Mouse (Mus musculus) intestine, embryonic 15.5 days (tissue): Measurements from ENCODE around the gene Efcab12. TPM values are rescaled to one million over a fixed set of nuclear protein-coding genes. Genes with fewer than 3 reads are reported as not detected.

ENCODE experiments used
- ATAC-seq: fragments of 200-750 bp; cut with Nextera tagmentation; 2 replicates; pipeline ENCODE4 v1.8.0; 2017; ENCODE audit warnings: moderate TSS enrichment, moderate library complexity
- H3K27ac ChIP-seq: fragments of 300-500 bp; sonication (generic); 2 replicates; pipeline ENCODE4 v1.5.1; 2015; ENCODE audit warnings: mild to moderate bottlenecking, inconsistent platforms
- H3K27me3 ChIP-seq: fragments of 300-500 bp; sonication (generic); replicated peaks from 2 replicates; pipeline ENCODE4 v1.6.1; 2015; ENCODE audit warnings: inconsistent platforms
- H3K36me3 ChIP-seq: fragments of 300-500 bp; sonication (generic); 2 replicates; pipeline ENCODE4 v1.6.1; 2015; ENCODE audit warnings: inconsistent platforms
- H3K4me1 ChIP-seq: fragments of 300-500 bp; sonication (generic); replicated peaks from 2 replicates; pipeline ENCODE4 v1.6.1; 2015; ENCODE audit warnings: inconsistent platforms
- H3K4me2 ChIP-seq: fragments of 300-500 bp; sonication (generic); replicated peaks from 2 replicates; pipeline ENCODE4 v1.6.1; 2015; ENCODE audit warnings: mild to moderate bottlenecking, inconsistent platforms
- H3K4me3 ChIP-seq: fragments of 300-500 bp; sonication (generic); replicated peaks from 2 replicates; pipeline ENCODE4 v1.5.1; 2015; ENCODE audit warnings: inconsistent platforms
- H3K9ac ChIP-seq: fragments of 300-500 bp; sonication (generic); 2 replicates; pipeline ENCODE4 v1.6.1; 2015; ENCODE audit warnings: inconsistent platforms
- H3K9me3 ChIP-seq: fragments of 300-500 bp; sonication (generic); 2 replicates; pipeline ENCODE4 v1.6.1; 2016; ENCODE audit warnings: inconsistent platforms
- WGBS: fragments of 180-500 bp; shearing (Covaris S2); methylation state at CpG from one replicate; pipeline ENCODE4 v1.1.7; 2015; 5-methylcytosine and 5-hydroxymethylcytosine counted together
- polyA plus RNA-seq: library from polyadenylated mRNA; unstranded; fragments of >200 nt; fragmentation: Nextera tagmentation; extraction: Ambion mirVana; gene quantifications from 2 replicates; pipeline ENCODE4 v1.2.1, GENCODE M21; 2015

The Efcab12 gene
- polyA plus RNA-seq, 1 experiment from 2014 or later = 0.49 TPM

DNA sequence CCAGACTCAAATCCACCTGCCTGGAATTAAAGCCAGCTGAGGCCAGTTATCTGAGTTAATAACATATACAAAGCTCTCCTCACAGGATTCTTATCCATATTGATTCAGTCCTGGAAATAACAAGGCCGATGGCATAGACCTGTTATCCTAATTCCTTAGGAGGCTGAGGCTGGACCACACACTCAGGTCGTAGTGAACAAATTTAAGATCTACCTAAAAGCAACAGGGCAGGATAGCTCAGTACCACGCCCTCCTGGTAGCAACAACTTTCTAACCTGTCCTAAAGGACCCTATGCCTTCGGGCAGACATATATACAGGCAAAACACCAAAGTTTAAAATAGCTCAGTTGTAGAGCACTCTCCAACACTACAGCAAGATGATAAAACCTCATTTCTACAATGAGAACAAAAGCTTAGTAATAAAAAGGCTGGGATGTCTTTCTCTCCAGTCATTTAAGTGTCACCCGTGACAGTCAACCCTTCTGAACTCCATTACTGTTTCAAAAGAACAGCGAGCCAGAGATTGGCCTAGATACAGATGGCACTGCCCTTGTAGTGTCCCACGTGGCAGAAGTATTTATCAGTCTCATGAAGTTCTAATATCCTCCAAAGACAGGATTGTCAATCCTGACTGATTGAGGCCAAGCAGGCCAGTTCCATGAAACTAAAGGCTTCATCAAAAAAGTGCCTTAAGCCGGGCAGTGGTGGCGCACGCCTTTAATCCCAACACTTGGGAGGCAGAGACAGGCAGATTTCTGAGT is 33.6 kb downstream of the Efcab12 start:
- Histone ChIP-seq H3K9ac (no peak overlapping the region), H3K4me1 (peaks cover 20% of the 10 kb centered on the region), H3K27me3 (no peaks in the 10 kb centered on the region), H3K27ac (no peak overlapping the region), H3K4me3 (no peak overlapping the region), H3K36me3 (peaks cover 36% of the 10 kb centered on the region), H3K4me2 (no peak overlapping the region), H3K9me3 (no peaks in the 10 kb centered on the region)
- no peak for ATAC-seq
- WGBS = 68% methylated on average over 10 of the region's 10 CpGs

DNA sequence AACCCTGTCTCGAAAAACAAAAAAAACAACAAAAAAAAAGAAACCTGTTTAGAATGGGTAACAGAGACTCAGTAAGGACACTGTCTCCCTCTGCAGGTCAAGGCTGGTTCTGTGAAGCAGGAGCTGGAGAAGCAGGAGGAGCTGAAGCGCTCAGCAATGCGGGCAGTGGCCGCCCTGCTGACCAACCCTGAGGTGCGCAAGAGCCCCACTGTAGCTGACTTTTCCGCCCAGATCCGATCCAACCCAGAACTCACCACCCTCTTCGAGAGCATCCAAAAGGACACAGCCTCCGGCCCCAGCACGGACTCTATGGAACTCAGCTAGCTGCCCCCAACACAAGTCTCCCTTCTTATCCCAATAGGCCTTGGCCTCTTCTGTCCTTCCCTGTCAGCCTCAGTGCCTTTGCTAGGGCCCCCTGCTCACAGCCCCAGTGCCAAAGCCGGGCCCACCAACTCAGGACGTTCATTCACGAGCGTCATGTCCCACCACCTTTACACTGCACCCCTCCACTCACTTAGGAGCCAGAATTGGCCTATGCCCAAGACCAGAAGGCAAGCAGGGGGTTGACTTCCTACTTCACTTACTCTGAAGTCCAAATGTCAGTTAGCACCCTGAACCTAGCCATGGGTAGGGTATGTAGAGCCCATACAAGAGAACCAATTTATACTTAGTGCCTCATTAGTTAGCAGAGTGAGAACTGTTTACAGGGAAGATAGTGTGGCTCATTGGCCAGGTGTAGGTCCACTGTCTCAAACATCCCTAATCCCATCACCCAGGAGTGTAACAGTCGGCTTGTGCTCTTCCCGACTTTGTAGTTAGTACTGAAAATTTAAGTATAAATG is 34.5 kb downstream of the Efcab12 start:
- no peak overlapping the region for H3K4me3 ChIP-seq
- no peaks in the 10 kb centered on the region for H3K27me3 ChIP-seq
- H3K27ac ChIP-seq = no peak overlapping the region
- ATAC-seq = peak; percentile 61
- peaks cover 20% of the 10 kb centered on the region for H3K4me1 ChIP-seq
- H3K36me3 ChIP-seq = peaks cover 36% of the 10 kb centered on the region
- no peak overlapping the region for H3K9ac ChIP-seq
- 40% methylated on average over 16 of the region's 16 CpGs for WGBS
- no peak overlapping the region for H3K4me2 ChIP-seq
- H3K9me3 ChIP-seq = no peaks in the 10 kb centered on the region

DNA sequence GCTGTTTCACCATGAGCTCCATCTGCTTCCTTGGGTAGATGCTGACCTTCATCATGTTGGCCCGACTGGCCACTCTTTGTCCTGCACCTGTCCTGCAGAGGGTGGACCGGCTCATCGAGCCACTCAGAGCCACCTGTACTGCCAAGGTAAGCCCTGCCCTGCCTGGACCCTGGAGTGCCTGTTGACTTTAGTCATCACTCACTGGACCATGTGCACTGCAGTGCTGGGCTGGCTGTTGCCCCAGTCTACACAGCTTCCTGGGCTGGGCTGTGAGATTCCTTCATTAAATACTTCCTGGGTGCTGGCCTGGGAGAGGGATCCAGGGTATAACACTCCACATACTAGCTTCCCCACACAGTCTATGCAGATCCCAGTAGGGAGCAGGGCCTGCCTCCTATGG is 36.4 kb downstream of the Efcab12 start:
- Histone ChIP-seq H3K27me3 (no peaks in the 10 kb centered on the region), H3K9me3 (no peaks in the 10 kb centered on the region), H3K27ac (no peak overlapping the region), H3K4me2 (no peak overlapping the region), H3K4me1 (peaks cover 14% of the 10 kb centered on the region), H3K9ac (no peak overlapping the region), H3K36me3 (peaks cover 49% of the 10 kb centered on the region), H3K4me3 (no peak overlapping the region)
- WGBS = 85% methylated on average over 3 of the region's 3 CpGs
- no peak for ATAC-seq

DNA sequence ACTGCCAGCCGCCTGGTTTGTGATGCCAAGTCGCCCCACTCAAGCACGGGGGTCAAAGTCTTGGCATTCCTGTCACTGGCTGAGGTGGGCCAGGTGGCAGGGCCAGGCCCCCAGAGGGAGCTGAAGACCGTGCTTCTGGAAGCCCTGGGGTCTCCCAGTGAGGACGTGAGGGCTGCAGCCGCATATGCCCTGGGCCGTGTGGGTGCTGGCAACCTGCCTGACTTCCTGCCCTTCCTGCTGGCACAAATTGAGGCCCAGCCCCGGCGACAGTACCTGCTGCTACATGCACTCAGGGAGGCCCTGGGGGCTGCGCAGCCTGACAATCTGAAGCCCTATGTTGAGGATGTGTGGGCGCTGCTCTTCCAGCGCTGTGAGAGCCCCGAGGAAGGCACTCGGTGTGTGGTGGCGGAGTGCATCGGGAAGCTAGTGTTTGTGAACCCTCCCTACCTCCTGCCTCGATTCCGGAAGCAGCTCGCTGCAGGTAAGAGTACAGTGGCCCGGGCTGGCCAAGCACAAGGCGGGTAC is 45.5 kb downstream of the Efcab12 start:
- Histone ChIP-seq H3K9ac (no peak overlapping the region), H3K4me1 (no peaks in the 10 kb centered on the region), H3K36me3 (peaks cover 50% of the 10 kb centered on the region), H3K4me3 (no peak overlapping the region), H3K4me2 (no peak overlapping the region), H3K27ac (no peak overlapping the region), H3K9me3 (no peaks in the 10 kb centered on the region), H3K27me3 (no peaks in the 10 kb centered on the region)
- ATAC-seq = no peak
- WGBS = 91% methylated on average over 21 of the region's 21 CpGs

DNA sequence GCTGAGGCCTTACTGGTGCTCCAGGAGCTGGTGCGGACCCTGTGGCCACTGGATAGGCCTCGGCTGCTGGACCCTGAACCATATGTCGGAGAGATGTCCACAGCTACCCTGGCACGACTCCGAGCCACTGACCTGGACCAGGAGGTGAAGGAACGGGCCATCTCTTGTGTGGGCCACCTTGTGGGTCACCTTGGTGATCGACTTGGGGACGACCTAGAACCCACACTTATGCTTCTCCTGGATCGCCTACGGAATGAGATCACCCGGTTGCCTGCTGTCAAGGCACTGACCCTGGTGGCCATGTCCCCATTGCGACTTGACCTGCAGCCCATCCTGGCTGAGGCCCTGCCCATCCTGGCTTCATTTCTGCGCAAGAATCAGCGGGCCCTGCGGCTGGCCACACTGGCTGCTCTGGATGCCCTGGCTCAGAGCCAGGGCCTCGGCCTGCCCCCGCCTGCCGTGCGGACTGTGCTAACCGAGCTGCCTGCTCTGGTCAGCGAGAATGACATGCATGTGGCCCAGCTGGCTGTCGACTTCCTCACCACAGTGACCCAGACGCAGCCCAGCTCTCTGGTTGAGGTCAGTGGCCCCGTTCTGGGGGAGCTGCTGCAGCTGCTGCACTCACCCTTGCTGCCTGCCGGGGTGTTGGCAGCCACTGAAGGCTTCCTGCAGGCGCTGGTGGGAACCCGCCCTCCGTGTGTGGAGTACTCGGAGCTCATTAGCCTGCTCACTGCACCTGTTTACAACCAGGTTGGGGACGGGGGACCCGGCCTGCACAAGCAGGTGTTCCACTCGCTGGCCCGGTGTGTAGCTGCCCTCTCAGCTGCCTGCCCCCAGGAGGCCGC is 46.1 kb downstream of the Efcab12 start:
- WGBS = 82% methylated on average over 34 of the region's 34 CpGs
- H3K4me1 ChIP-seq = no peaks in the 10 kb centered on the region
- no peaks in the 10 kb centered on the region for H3K27me3 ChIP-seq
- H3K9me3 ChIP-seq = no peaks in the 10 kb centered on the region
- H3K4me3 ChIP-seq = no peak overlapping the region
- H3K27ac ChIP-seq = no peak overlapping the region
- no peak for ATAC-seq
- no peak overlapping the region for H3K9ac ChIP-seq
- H3K36me3 ChIP-seq = peaks cover 48% of the 10 kb centered on the region
- H3K4me2 ChIP-seq = no peak overlapping the region

DNA sequence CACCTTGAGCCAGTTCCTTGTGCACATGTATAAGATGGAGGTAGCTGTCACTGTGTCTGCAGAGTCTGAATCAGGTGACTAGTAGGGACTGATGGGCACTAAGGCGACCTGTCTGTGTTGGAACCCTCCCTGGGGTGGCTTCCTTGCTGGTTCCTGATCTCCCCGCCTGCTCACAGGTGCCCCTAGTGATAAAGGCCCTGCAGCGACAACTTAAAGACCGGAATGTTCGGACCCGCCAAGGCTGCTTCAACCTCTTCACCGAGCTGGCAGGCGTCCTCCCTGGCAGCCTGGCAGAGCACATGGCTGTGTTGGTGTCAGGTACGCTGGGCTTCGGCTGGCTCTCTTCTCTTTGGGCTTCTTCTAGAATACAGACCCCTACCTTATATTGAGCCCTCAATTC is 47.2 kb downstream of the Efcab12 start:
- WGBS = 86% methylated on average over 10 of the region's 10 CpGs
- H3K36me3 ChIP-seq = peaks cover 53% of the 10 kb centered on the region

DNA sequence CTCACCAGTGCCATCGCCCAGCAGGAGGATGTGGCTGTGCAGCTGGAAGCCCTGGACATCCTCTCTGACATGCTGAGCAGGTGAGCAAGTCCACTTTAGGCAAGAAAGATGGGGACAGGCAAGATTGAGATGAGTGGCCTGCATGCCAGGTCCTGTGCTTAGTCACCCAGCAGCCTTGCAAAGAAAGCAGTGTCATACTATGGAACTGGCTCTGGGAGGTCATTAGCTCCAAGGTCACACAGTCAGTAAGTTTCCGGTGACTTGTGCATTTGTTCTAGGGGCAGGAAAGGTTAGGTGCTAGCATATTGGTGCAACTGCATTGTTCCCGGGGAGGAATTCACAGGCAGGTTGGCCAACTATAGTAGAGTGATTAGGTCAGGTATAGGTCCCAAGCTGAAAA is 55.4 kb downstream of the Efcab12 start:
- Histone ChIP-seq H3K9me3 (no peaks in the 10 kb centered on the region), H3K4me1 (no peaks in the 10 kb centered on the region), H3K27ac (no peak overlapping the region), H3K4me3 (no peak overlapping the region), H3K9ac (no peak overlapping the region), H3K4me2 (no peak overlapping the region), H3K27me3 (no peaks in the 10 kb centered on the region), H3K36me3 (peaks cover 36% of the 10 kb centered on the region)
- ATAC-seq = no peak
- 88% methylated on average over 3 of the region's 3 CpGs for WGBS

More for the DNA sequence above, 47.2 kb downstream of the Efcab12 start:
- Histone ChIP-seq H3K4me3 (no peak overlapping the region), H3K9me3 (no peaks in the 10 kb centered on the region), H3K4me2 (no peak overlapping the region), H3K27ac (no peak overlapping the region), H3K4me1 (no peaks in the 10 kb centered on the region), H3K9ac (no peak overlapping the region), H3K27me3 (no peaks in the 10 kb centered on the region)
- ATAC-seq = no peak

DNA sequence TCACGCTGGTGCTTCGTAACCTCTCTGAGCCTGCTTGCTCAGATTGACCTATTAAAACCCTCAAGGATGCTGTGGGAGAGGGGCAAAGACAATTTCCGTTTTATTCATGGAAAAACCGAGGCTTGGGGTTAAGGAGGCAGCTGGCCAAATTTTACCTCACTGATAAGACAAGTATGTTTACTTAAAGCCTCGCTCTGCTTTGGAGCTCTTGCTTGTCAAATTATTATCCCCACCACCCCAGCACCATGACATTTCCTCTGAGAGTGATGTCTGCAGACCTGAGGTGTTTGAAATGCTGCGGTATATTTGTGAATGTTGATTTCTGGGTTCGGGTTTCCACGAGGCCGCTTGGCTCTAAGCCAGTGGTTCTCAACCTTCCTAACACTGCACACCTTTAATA is 61.8 kb downstream of the Efcab12 start:
- no peak for ATAC-seq
- 24% methylated on average over 9 of the region's 9 CpGs for WGBS
- H3K27me3 ChIP-seq = no peaks in the 10 kb centered on the region
- H3K36me3 ChIP-seq = peaks cover 3% of the 10 kb centered on the region
- H3K9ac ChIP-seq = no peak overlapping the region
- H3K4me2 ChIP-seq = peak overlapping the region; percentile 84
- peaks cover 21% of the 10 kb centered on the region for H3K4me1 ChIP-seq
- no peaks in the 10 kb centered on the region for H3K9me3 ChIP-seq
- H3K4me3 ChIP-seq = peak overlapping the region; percentile 77; the same call in 1 of the 2 replicates
- H3K27ac ChIP-seq = no peak overlapping the region

DNA sequence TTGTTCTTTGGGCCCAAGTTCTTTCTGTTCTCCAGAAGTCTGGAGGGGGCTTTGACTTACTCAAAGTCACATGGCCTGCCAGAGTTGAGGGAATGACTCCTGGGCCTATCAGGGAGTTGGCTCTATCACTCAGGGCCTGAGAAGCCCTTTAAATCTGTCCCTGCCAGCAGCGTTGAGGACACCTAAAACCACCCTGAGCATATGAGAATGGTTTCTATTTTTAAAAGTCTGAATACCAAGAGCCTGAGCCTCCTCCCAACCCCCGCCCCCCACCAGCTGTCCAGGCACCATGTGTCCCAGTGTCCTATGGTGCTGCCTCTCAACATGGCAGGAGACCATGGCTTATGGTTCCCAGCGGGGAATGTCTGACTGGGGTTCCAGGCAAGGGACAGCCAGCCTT is 62.4 kb downstream of the Efcab12 start:
- WGBS = 50% methylated on average over 3 of the region's 3 CpGs
- H3K4me1 ChIP-seq = peaks cover 21% of the 10 kb centered on the region
- no peaks in the 10 kb centered on the region for H3K9me3 ChIP-seq
- H3K27ac ChIP-seq = no peak overlapping the region
- H3K4me2 ChIP-seq = peak overlapping the region; percentile 84
- 0 out of 2 replicates have a peak overlapping the region, but pooled peaks have one; percentile 76 for H3K9ac ChIP-seq
- no peaks in the 10 kb centered on the region for H3K27me3 ChIP-seq
- H3K4me3 ChIP-seq = peak overlapping the region; percentile 77
- H3K36me3 ChIP-seq = no peaks in the 10 kb centered on the region; the same call in none of the 2 replicates
- no peak for ATAC-seq

DNA sequence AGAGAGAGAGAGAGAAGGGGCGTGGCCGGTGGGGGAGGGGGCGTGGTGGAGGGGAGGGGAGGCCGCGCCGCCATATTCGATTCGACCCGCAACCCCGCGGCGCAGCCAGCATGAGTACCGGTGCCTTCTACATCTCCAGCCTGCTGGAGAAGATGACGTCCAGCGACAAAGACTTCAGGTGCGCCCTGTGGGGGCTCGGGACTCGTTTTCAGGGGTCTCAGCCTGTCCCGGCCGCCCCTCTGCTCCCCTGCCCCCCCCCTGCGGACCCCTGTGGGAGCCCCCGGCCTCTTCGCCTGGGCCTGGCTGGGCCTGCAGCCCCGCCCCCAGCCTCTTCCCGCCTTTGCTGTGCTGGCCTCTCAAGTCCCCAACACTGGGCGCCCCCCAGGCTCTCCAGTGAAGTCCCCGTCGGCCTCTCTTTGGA is 63.7 kb downstream of the Efcab12 start, which contains the start of gene Cand2:
Cand2 (plus strand) TSS at position 38 of the 421 bp plus-strand sequence.
- under 1% methylated on average over 26 of the region's 28 CpGs for WGBS
- Histone ChIP-seq H3K9me3 (no peaks in the 10 kb centered on the region), H3K27me3 (no peaks in the 10 kb centered on the region), H3K9ac (peak within 1 kb of the TSS; percentile 76), H3K27ac (peak within 1 kb of the TSS; percentile 68), H3K4me1 (peaks cover 21% of the 10 kb centered on the region), H3K4me3 (peak within 1 kb of the TSS; percentile 77), H3K4me2 (peak within 1 kb of the TSS; percentile 84), H3K36me3 (no peaks in the 10 kb centered on the region)
- ATAC-seq = peak; percentile 83

DNA sequence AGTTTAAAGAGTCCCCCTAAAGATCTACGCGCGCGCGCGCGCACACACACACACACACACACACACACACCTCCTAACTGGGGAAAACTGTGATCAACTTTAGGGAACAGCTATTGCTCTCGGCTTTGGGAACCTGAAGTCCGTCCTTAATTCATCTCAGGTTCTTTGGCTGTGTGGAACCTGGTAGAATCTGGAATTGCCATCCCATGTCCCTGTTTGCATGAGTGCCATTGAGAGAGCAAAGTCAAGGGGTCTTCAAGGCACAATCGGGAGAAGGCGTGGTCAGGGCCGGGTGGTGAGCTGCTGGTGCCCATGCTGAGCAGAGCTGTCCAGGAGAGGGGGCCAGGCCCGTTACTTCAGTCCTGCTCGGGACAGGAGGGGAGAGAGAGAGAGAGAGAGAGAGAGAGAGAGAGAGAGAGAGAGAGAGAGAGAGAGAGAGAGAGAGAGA is 64.2 kb downstream of the Efcab12 start:
- Histone ChIP-seq H3K9ac (peak overlapping the region; percentile 53), H3K36me3 (no peaks in the 10 kb centered on the region), H3K4me1 (peaks cover 21% of the 10 kb centered on the region), H3K27me3 (no peaks in the 10 kb centered on the region), H3K27ac (0 out of 2 replicates have a peak overlapping the region, but pooled peaks have one; percentile 32), H3K4me3 (peak overlapping the region; percentile 77), H3K9me3 (no peaks in the 10 kb centered on the region), H3K4me2 (peak overlapping the region; percentile 84)
- peak; percentile 83 for ATAC-seq
- 5% methylated on average over 13 of the region's 14 CpGs for WGBS
